Mouse (Mus musculus) forebrain, embryonic 11.5 days (tissue): Measurements from ENCODE around the gene Col23a1. TPM values are rescaled to one million over a fixed set of nuclear protein-coding genes. Genes with fewer than 3 reads are reported as not detected.

Experiments used
- ATAC-seq: fragments of 200-750 bp; cut with Nextera tagmentation; replicated peaks from 2 replicates; pipeline ENCODE4 v1.8.0; 2017; ENCODE audit warnings: moderate TSS enrichment; ENCODE audit not compliant: low FRiP score
- DNase-seq: peaks from one replicate; pipeline ENCODE4 v3.0.0-alpha.2; 2017; ENCODE audit warnings: low spot score
- H3K27ac ChIP-seq: fragments of 300-500 bp; sonication (generic); 2 replicates; pipeline ENCODE4 v1.5.1; 2014; ENCODE audit warnings: low read depth, low read length
- H3K27me3 ChIP-seq: fragments of 300-500 bp; sonication (generic); 2 replicates; pipeline ENCODE4 v1.6.1; 2014; ENCODE audit warnings: mild to moderate bottlenecking, low read length, mixed read lengths; ENCODE audit not compliant: control insufficient read depth, insufficient read depth
- H3K36me3 ChIP-seq: fragments of 300-500 bp; sonication (generic); 2 replicates; pipeline ENCODE4 v1.6.1; 2014; ENCODE audit warnings: mild to moderate bottlenecking, low read length, moderate library complexity, mixed read lengths; ENCODE audit not compliant: control insufficient read depth, insufficient read depth
- H3K4me1 ChIP-seq: fragments of 300-500 bp; sonication (generic); replicated peaks from 2 replicates; pipeline ENCODE4 v1.6.1; 2014; ENCODE audit warnings: low read length, mixed read lengths; ENCODE audit not compliant: control insufficient read depth, insufficient read depth
- H3K4me2 ChIP-seq: fragments of 300-500 bp; sonication (generic); 2 replicates; pipeline ENCODE4 v1.6.1; 2014; ENCODE audit warnings: low read depth, mild to moderate bottlenecking, low read length, moderate library complexity, mixed read lengths; ENCODE audit not compliant: severe bottlenecking
- H3K4me3 ChIP-seq: fragments of 300-500 bp; sonication (generic); 2 replicates; pipeline ENCODE4 v1.5.1; 2014; ENCODE audit warnings: low read depth, low read length
- H3K9ac ChIP-seq: fragments of 300-500 bp; sonication (generic); 2 replicates; pipeline ENCODE4 v1.6.1; 2014; ENCODE audit warnings: low read length
- H3K9me3 ChIP-seq: fragments of 300-500 bp; sonication (generic); 2 replicates; pipeline ENCODE4 v1.6.1; 2016; ENCODE audit warnings: low read length, mixed read lengths; ENCODE audit not compliant: control insufficient read depth
- WGBS: fragments of 180-500 bp; shearing (Covaris S2); extraction: QIAGEN DNeasy Blood & Tissue Kit; methylation state at CpG from one replicate; pipeline ENCODE4 v1.1.7; 2014; 5-methylcytosine and 5-hydroxymethylcytosine counted together
- polyA plus RNA-seq: library from polyadenylated mRNA; unstranded; fragments of >200 nt; fragmentation: Nextera tagmentation; extraction: Ambion mirVana; gene quantifications from 2 replicates; pipeline ENCODE4 v1.2.1, GENCODE M21; 2014

Gene Col23a1
- polyA plus RNA-seq, 1 experiment from 2014 or later = 7.5 TPM

GRCm38 (mm10) chr11:51401481-51402128 lies 111.9 kb downstream of the Col23a1 start:
- Histone ChIP-seq H3K9ac (no peak overlapping the region), H3K27ac (no peak overlapping the region), H3K4me2 (no peak overlapping the region), H3K27me3 (no peaks in the 10 kb centered on the region), H3K4me3 (no peak overlapping the region), H3K4me1 (no peaks in the 10 kb centered on the region), H3K9me3 (no peaks in the 10 kb centered on the region), H3K36me3 (no peaks in the 10 kb centered on the region)
- no peak for DNase-seq
- no peak for ATAC-seq
- 83% methylated on average over 10 of the region's 10 CpGs for WGBS

- H3K27ac ChIP-seq = no peak overlapping the region
- no peak overlapping the region for H3K4me2 ChIP-seq
- H3K9ac ChIP-seq = no peak overlapping the region
- no peaks in the 10 kb centered on the region for H3K27me3 ChIP-seq
- no peak for DNase-seq
- no peak for ATAC-seq
- H3K4me3 ChIP-seq = no peak overlapping the region
- WGBS = 77% methylated on average over 2 of the region's 2 CpGs
- H3K36me3 ChIP-seq = no peaks in the 10 kb centered on the region
- H3K4me1 ChIP-seq = no peaks in the 10 kb centered on the region
- no peaks in the 10 kb centered on the region for H3K9me3 ChIP-seq
These were observed 114.2 kb downstream of the Col23a1 start for GRCm38 (mm10) chr11:51403886-51404285.

- H3K27ac ChIP-seq = no peak overlapping the region
- 87% methylated on average over 5 of the region's 5 CpGs for WGBS
- H3K9ac ChIP-seq = no peak overlapping the region
- DNase-seq (no peak), ATAC-seq (no peak)
- no peaks in the 10 kb centered on the region for H3K27me3 ChIP-seq
- H3K36me3 ChIP-seq = no peaks in the 10 kb centered on the region
- H3K4me2 ChIP-seq = no peak overlapping the region
- no peaks in the 10 kb centered on the region for H3K9me3 ChIP-seq
- H3K4me1 ChIP-seq = no peaks in the 10 kb centered on the region
- no peak overlapping the region for H3K4me3 ChIP-seq
These were observed 115.2 kb downstream of the Col23a1 start for GRCm38 (mm10) chr11:51404865-51405440.

- no peak overlapping the region for H3K9ac ChIP-seq
- 54% methylated on average over 8 of the region's 8 CpGs for WGBS
- no peak for ATAC-seq
- no peaks in the 10 kb centered on the region for H3K36me3 ChIP-seq
- no peaks in the 10 kb centered on the region for H3K9me3 ChIP-seq
- H3K4me2 ChIP-seq = no peak overlapping the region
- DNase-seq = no peak
- no peaks in the 10 kb centered on the region for H3K27me3 ChIP-seq
- no peak overlapping the region for H3K27ac ChIP-seq
- H3K4me1 ChIP-seq = no peaks in the 10 kb centered on the region
- H3K4me3 ChIP-seq = no peak overlapping the region
These were observed 116.8 kb downstream of the Col23a1 start for GRCm38 (mm10) chr11:51406531-51406930.

GRCm38 (mm10) chr11:51407351-51407750 lies 117.6 kb downstream of the Col23a1 start:
- H3K9me3 ChIP-seq = no peaks in the 10 kb centered on the region
- ATAC-seq = no peak
- no peak overlapping the region for H3K27ac ChIP-seq
- no peak overlapping the region for H3K4me2 ChIP-seq
- H3K4me3 ChIP-seq = no peak overlapping the region
- 89% methylated on average over 8 of the region's 8 CpGs for WGBS
- no peaks in the 10 kb centered on the region for H3K4me1 ChIP-seq
- no peak for DNase-seq
- H3K9ac ChIP-seq = no peak overlapping the region
- H3K36me3 ChIP-seq = no peaks in the 10 kb centered on the region
- H3K27me3 ChIP-seq = no peaks in the 10 kb centered on the region

- no peak for DNase-seq
- Histone ChIP-seq H3K27ac (no peak overlapping the region), H3K9ac (no peak overlapping the region), H3K4me1 (no peaks in the 10 kb centered on the region), H3K4me2 (no peak overlapping the region), H3K36me3 (no peaks in the 10 kb centered on the region), H3K27me3 (no peaks in the 10 kb centered on the region), H3K4me3 (no peak overlapping the region), H3K9me3 (no peaks in the 10 kb centered on the region)
- no peak for ATAC-seq
- 79% methylated on average over 12 of the region's 12 CpGs for WGBS
These were observed 121.1 kb downstream of the Col23a1 start for GRCm38 (mm10) chr11:51410771-51411170.

GRCm38 (mm10) chr11:51414520-51414919 lies 124.8 kb downstream of the Col23a1 start:
- WGBS = 94% methylated on average over 7 of the region's 7 CpGs
- Histone ChIP-seq H3K27me3 (no peaks in the 10 kb centered on the region), H3K4me1 (no peaks in the 10 kb centered on the region), H3K27ac (no peak overlapping the region), H3K36me3 (no peaks in the 10 kb centered on the region), H3K9ac (no peak overlapping the region), H3K4me3 (no peak overlapping the region), H3K9me3 (no peaks in the 10 kb centered on the region), H3K4me2 (no peak overlapping the region)
- no peak for ATAC-seq
- no peak for DNase-seq

GRCm38 (mm10) chr11:51415049-51415688 lies 125.4 kb downstream of the Col23a1 start:
- no peaks in the 10 kb centered on the region for H3K4me1 ChIP-seq
- ATAC-seq (no peak), DNase-seq (no peak)
- 87% methylated on average over 7 of the region's 7 CpGs for WGBS
- H3K4me2 ChIP-seq = no peak overlapping the region
- no peak overlapping the region for H3K4me3 ChIP-seq
- H3K9me3 ChIP-seq = no peaks in the 10 kb centered on the region
- H3K27me3 ChIP-seq = no peaks in the 10 kb centered on the region
- no peaks in the 10 kb centered on the region for H3K36me3 ChIP-seq
- H3K27ac ChIP-seq = no peak overlapping the region
- no peak overlapping the region for H3K9ac ChIP-seq

GRCm38 (mm10) chr11:51418807-51419206 lies 129.1 kb downstream of the Col23a1 start:
- Histone ChIP-seq H3K27ac (no peak overlapping the region), H3K4me2 (no peak overlapping the region)

More at GRCm38 (mm10) chr11:51418807-51419206, 129.1 kb downstream of the Col23a1 start:
- H3K9ac ChIP-seq = no peak overlapping the region
- H3K9me3 ChIP-seq = no peaks in the 10 kb centered on the region
- no peaks in the 10 kb centered on the region for H3K36me3 ChIP-seq
- DNase-seq = no peak
- WGBS = 14% methylated on average over 3 of the region's 3 CpGs
- H3K4me1 ChIP-seq = no peaks in the 10 kb centered on the region
- H3K27me3 ChIP-seq = no peaks in the 10 kb centered on the region
- ATAC-seq = no peak
- H3K4me3 ChIP-seq = no peak overlapping the region
